Mouse (Mus musculus) midbrain, embryonic 10.5 days (tissue): ENCODE measurements around the gene Fga. TPM values are rescaled to one million over a fixed set of nuclear protein-coding genes. Genes with fewer than 3 reads are reported as not detected.
A peak's percentile ranks its signal among the peaks of the same experiment; 100 is the strongest.

Source experiments
- DNase-seq: peaks from one replicate; pipeline ENCODE4 v3.0.0-alpha.2; 2017; ENCODE audit warnings: low spot score
- H3K27ac ChIP-seq: fragments of 300-500 bp; sonication (generic); replicated peaks from 2 replicates; pipeline ENCODE4 v1.5.1; 2016; ENCODE audit warnings: mild to moderate bottlenecking
- H3K27me3 ChIP-seq: fragments of 300-500 bp; sonication (generic); 2 replicates; pipeline ENCODE4 v1.6.1; 2016; ENCODE audit warnings: low read depth, mild to moderate bottlenecking; ENCODE audit not compliant: poor library complexity, severe bottlenecking
- H3K36me3 ChIP-seq: fragments of 300-500 bp; sonication (generic); 2 replicates; pipeline ENCODE4 v1.6.1; 2016; ENCODE audit warnings: mild to moderate bottlenecking, moderate library complexity
- H3K4me1 ChIP-seq: fragments of 300-500 bp; sonication (generic); 2 replicates; pipeline ENCODE4 v1.6.1; 2016
- H3K4me3 ChIP-seq: fragments of 300-500 bp; sonication (generic); 2 replicates; pipeline ENCODE4 v1.5.1; 2016; ENCODE audit warnings: mild to moderate bottlenecking, moderate library complexity
- H3K9me3 ChIP-seq: fragments of 300-500 bp; sonication (generic); replicated peaks from 2 replicates; pipeline ENCODE4 v1.6.1; 2016; ENCODE audit warnings: mild to moderate bottlenecking
- WGBS: fragments of 180-500 bp; shearing (Covaris S2); methylation state at CpG from one replicate; pipeline ENCODE4 v1.1.7; 2016; 5-methylcytosine and 5-hydroxymethylcytosine counted together
- polyA plus RNA-seq: library from polyadenylated mRNA; unstranded; fragments of >200 nt; fragmentation: Nextera tagmentation; extraction: Ambion mirVana; gene quantifications from 2 replicates; pipeline ENCODE4 v1.2.1, GENCODE M21; 2016

Fga gene
- polyA plus RNA-seq, 1 experiment from 2014 or later = not detected

- H3K27ac ChIP-seq = no peak overlapping the region
- 95% methylated on average over 9 of the region's 9 CpGs for WGBS
- no peaks in the 10 kb centered on the region for H3K9me3 ChIP-seq
- no peak for DNase-seq
- no peaks in the 10 kb centered on the region for H3K27me3 ChIP-seq
- H3K36me3 ChIP-seq = peaks cover 99% of the 10 kb centered on the region
- H3K4me1 ChIP-seq = no peaks in the 10 kb centered on the region
- H3K4me3 ChIP-seq = no peak overlapping the region
Observed at GRCm38 (mm10) chr3:83067920-83068319, 42.0 kb downstream of the Fga start.

GRCm38 (mm10) chr3:83068869-83069268 is 43.0 kb downstream of the Fga start:
- peaks cover 98% of the 10 kb centered on the region for H3K36me3 ChIP-seq

GRCm38 (mm10) chr3:83070231-83070630 is 44.4 kb downstream of the Fga start:
- H3K27ac ChIP-seq = no peak overlapping the region
- no peaks in the 10 kb centered on the region for H3K9me3 ChIP-seq
- DNase-seq = no peak
- H3K36me3 ChIP-seq = peaks cover 91% of the 10 kb centered on the region
- no peaks in the 10 kb centered on the region for H3K4me1 ChIP-seq
- 91% methylated on average over 4 of the region's 4 CpGs for WGBS
- H3K27me3 ChIP-seq = no peaks in the 10 kb centered on the region
- no peak overlapping the region for H3K4me3 ChIP-seq

More at GRCm38 (mm10) chr3:83068869-83069268, 43.0 kb downstream of the Fga start:
- 95% methylated on average over 13 of the region's 13 CpGs for WGBS
- no peak for DNase-seq
- Histone ChIP-seq H3K27me3 (no peaks in the 10 kb centered on the region), H3K9me3 (no peaks in the 10 kb centered on the region), H3K4me3 (no peak overlapping the region), H3K4me1 (no peaks in the 10 kb centered on the region), H3K27ac (no peak overlapping the region)

- 0 out of 2 replicates have a peak overlapping the region, but pooled peaks have one; percentile 23 for H3K27ac ChIP-seq
- no peak for DNase-seq
Observed at GRCm38 (mm10) chr3:83076563-83076962, 50.7 kb downstream of the Fga start.

GRCm38 (mm10) chr3:83080567-83081055 is 54.7 kb downstream of the Fga start:
- Histone ChIP-seq H3K36me3 (no peaks in the 10 kb centered on the region), H3K27me3 (no peaks in the 10 kb centered on the region), H3K9me3 (no peaks in the 10 kb centered on the region), H3K4me3 (peak overlapping the region; percentile 44), H3K27ac (peak overlapping the region; percentile 61), H3K4me1 (peaks cover 19% of the 10 kb centered on the region)
- peak; percentile 65 for DNase-seq
- 11% methylated on average over 11 of the region's 11 CpGs for WGBS

More at GRCm38 (mm10) chr3:83076563-83076962, 50.7 kb downstream of the Fga start:
- 38% methylated on average over 3 of the region's 3 CpGs for WGBS
- H3K9me3 ChIP-seq = no peaks in the 10 kb centered on the region
- no peak overlapping the region for H3K4me3 ChIP-seq
- H3K27me3 ChIP-seq = no peaks in the 10 kb centered on the region
- peaks cover 19% of the 10 kb centered on the region for H3K4me1 ChIP-seq
- H3K36me3 ChIP-seq = peaks cover 28% of the 10 kb centered on the region

Other genes with a start within 250 kb of the Fga start
- 2.7 and 3.5 TPM in 2 replicates for gene Rbm46, start 149.6 kb upstream of the Fga start, polyA plus RNA-seq
- gene Lrat, start 122.1 kb upstream of the Fga start, polyA plus RNA-seq = not detected in 2 replicates
- gene Fgg, start 18.4 kb upstream of the Fga start, polyA plus RNA-seq = 0.06 TPM in 1 of 2 replicates, not detected in the other
- not detected in 2 replicates for gene Fgb, start 23.8 kb downstream of the Fga start, polyA plus RNA-seq
- gene Plrg1, start 29.4 kb downstream of the Fga start, polyA plus RNA-seq = 144 and 150 TPM in 2 replicates
- 0.15 and 0.17 TPM in 2 replicates for gene Dchs2, start 101.9 kb downstream of the Fga start, polyA plus RNA-seq